Mouse (Mus musculus): ENCODE measurements around the gene Tmem136. TPM values are rescaled to one million over a fixed set of nuclear protein-coding genes. Genes with fewer than 3 reads are reported as not detected.
"Not testable (repeated sequence)": the region's sequence is repeated elsewhere in the genome, so short reads cannot be mapped to it uniquely, and the experiment has no call there.

The Tmem136 gene
- polyA plus RNA-seq, 1 experiment from 2014 or later: 13.6 TPM

GRCm38 (mm10) chr9:43141839-43142238 lies 25.5 kb upstream of the Tmem136 start:
- H3K4me1 ChIP-seq (ENCODE audit: control insufficient read depth, insufficient read depth, low read length): no peaks in the 10 kb centered on the region
- H3K36me3 ChIP-seq (replicated peaks; ENCODE audit: control insufficient read depth, insufficient read depth, low read depth, low read length): no peaks in the 10 kb centered on the region
- H3K9me3 ChIP-seq (replicated peaks; ENCODE audit: control insufficient read depth, low read length): no peaks in the 10 kb centered on the region
- no peak overlapping the region for H3K9ac ChIP-seq (replicated peaks; ENCODE audit: low read length)
- no peak overlapping the region for H3K4me3 ChIP-seq (ENCODE audit: low read depth, low read length)
- DNase-seq (ENCODE audit: low spot score): peak; percentile 82
- 12% methylated on average over 4 of the region's 4 CpGs for WGBS
- no peaks in the 10 kb centered on the region for H3K27me3 ChIP-seq (ENCODE audit: control insufficient read depth, insufficient read depth, low read length)
- no peak for ATAC-seq (replicated peaks; ENCODE audit: insufficient number of reproducible peaks, low FRiP score, low TSS enrichment, low read depth)
- no peak overlapping the region for H3K4me2 ChIP-seq (ENCODE audit: low read depth, low read length)
- no peak overlapping the region for H3K27ac ChIP-seq (replicated peaks; ENCODE audit: low read depth, low read length)

- Histone ChIP-seq H3K4me1 (ENCODE audit: control insufficient read depth, insufficient read depth, low read length) (no peaks in the 10 kb centered on the region), H3K4me2 (ENCODE audit: low read depth, low read length) (no peak overlapping the region), H3K27me3 (ENCODE audit: control insufficient read depth, insufficient read depth, low read length) (no peaks in the 10 kb centered on the region), H3K27ac (replicated peaks; ENCODE audit: low read depth, low read length) (no peak overlapping the region), H3K9me3 (replicated peaks; ENCODE audit: control insufficient read depth, low read length) (no peaks in the 10 kb centered on the region), H3K36me3 (replicated peaks; ENCODE audit: control insufficient read depth, insufficient read depth, low read depth, low read length) (no peaks in the 10 kb centered on the region), H3K4me3 (ENCODE audit: low read depth, low read length) (no peak overlapping the region), H3K9ac (replicated peaks; ENCODE audit: low read length) (no peak overlapping the region)
- WGBS: 81% methylated on average over 3 of the region's 3 CpGs
- DNase-seq (ENCODE audit: low spot score): no peak
- no peak for ATAC-seq (replicated peaks; ENCODE audit: insufficient number of reproducible peaks, low FRiP score, low TSS enrichment, low read depth)
These were observed 17.2 kb upstream of the Tmem136 start for GRCm38 (mm10) chr9:43133525-43133924.

GRCm38 (mm10) chr9:43132380-43132779 lies 16.0 kb upstream of the Tmem136 start:
- no peaks in the 10 kb centered on the region for H3K36me3 ChIP-seq (replicated peaks; ENCODE audit: control insufficient read depth, insufficient read depth, low read depth, low read length)
- no peaks in the 10 kb centered on the region for H3K9me3 ChIP-seq (replicated peaks; ENCODE audit: control insufficient read depth, low read length)
- no peak overlapping the region for H3K4me3 ChIP-seq (ENCODE audit: low read depth, low read length)
- no peak for ATAC-seq (replicated peaks; ENCODE audit: insufficient number of reproducible peaks, low FRiP score, low TSS enrichment, low read depth)
- no peak for DNase-seq (ENCODE audit: low spot score)
- no peak overlapping the region for H3K9ac ChIP-seq (replicated peaks; ENCODE audit: low read length)
- no peak overlapping the region for H3K4me2 ChIP-seq (ENCODE audit: low read depth, low read length)
- WGBS: 22% methylated on average over 4 of the region's 4 CpGs
- no peaks in the 10 kb centered on the region for H3K4me1 ChIP-seq (ENCODE audit: control insufficient read depth, insufficient read depth, low read length)
- H3K27ac ChIP-seq (replicated peaks; ENCODE audit: low read depth, low read length): no peak overlapping the region
- H3K27me3 ChIP-seq (ENCODE audit: control insufficient read depth, insufficient read depth, low read length): no peaks in the 10 kb centered on the region

GRCm38 (mm10) chr9:43131940-43132339 lies 15.6 kb upstream of the Tmem136 start:
- 73% methylated on average over 5 of the region's 5 CpGs for WGBS
- DNase-seq (ENCODE audit: low spot score): no peak

GRCm38 (mm10) chr9:43130684-43131083 lies 14.3 kb upstream of the Tmem136 start:
- Histone ChIP-seq H3K36me3 (replicated peaks; ENCODE audit: control insufficient read depth, insufficient read depth, low read depth, low read length) (no peaks in the 10 kb centered on the region), H3K27me3 (ENCODE audit: control insufficient read depth, insufficient read depth, low read length) (no peaks in the 10 kb centered on the region), H3K27ac (replicated peaks; ENCODE audit: low read depth, low read length) (no peak overlapping the region), H3K9ac (replicated peaks; ENCODE audit: low read length) (no peak overlapping the region), H3K9me3 (replicated peaks; ENCODE audit: control insufficient read depth, low read length) (no peaks in the 10 kb centered on the region), H3K4me1 (ENCODE audit: control insufficient read depth, insufficient read depth, low read length) (no peaks in the 10 kb centered on the region), H3K4me3 (ENCODE audit: low read depth, low read length) (no peak overlapping the region), H3K4me2 (ENCODE audit: low read depth, low read length) (no peak overlapping the region)
- ATAC-seq (replicated peaks; ENCODE audit: insufficient number of reproducible peaks, low FRiP score, low TSS enrichment, low read depth) (no peak), DNase-seq (ENCODE audit: low spot score) (no peak)
- 94% methylated on average over 2 of the region's 2 CpGs for WGBS

More at GRCm38 (mm10) chr9:43131940-43132339, 15.6 kb upstream of the Tmem136 start:
- H3K4me1 ChIP-seq (ENCODE audit: control insufficient read depth, insufficient read depth, low read length): no peaks in the 10 kb centered on the region
- H3K4me3 ChIP-seq (ENCODE audit: low read depth, low read length): no peak overlapping the region
- H3K9me3 ChIP-seq (replicated peaks; ENCODE audit: control insufficient read depth, low read length): no peaks in the 10 kb centered on the region
- H3K9ac ChIP-seq (replicated peaks; ENCODE audit: low read length): no peak overlapping the region
- no peak overlapping the region for H3K27ac ChIP-seq (replicated peaks; ENCODE audit: low read depth, low read length)
- no peaks in the 10 kb centered on the region for H3K27me3 ChIP-seq (ENCODE audit: control insufficient read depth, insufficient read depth, low read length)
- no peak for ATAC-seq (replicated peaks; ENCODE audit: insufficient number of reproducible peaks, low FRiP score, low TSS enrichment, low read depth)
- no peak overlapping the region for H3K4me2 ChIP-seq (ENCODE audit: low read depth, low read length)
- no peaks in the 10 kb centered on the region for H3K36me3 ChIP-seq (replicated peaks; ENCODE audit: control insufficient read depth, insufficient read depth, low read depth, low read length)

- 71% methylated on average over 10 of the region's 10 CpGs for WGBS
- no peak for ATAC-seq (replicated peaks; ENCODE audit: insufficient number of reproducible peaks, low FRiP score, low TSS enrichment, low read depth)
- no peak for DNase-seq (ENCODE audit: low spot score)
These were observed 10.9 kb upstream of the Tmem136 start for GRCm38 (mm10) chr9:43127101-43127787.

GRCm38 (mm10) chr9:43122379-43122778 lies 6.0 kb upstream of the Tmem136 start:
- no peaks in the 10 kb centered on the region for H3K9me3 ChIP-seq (replicated peaks; ENCODE audit: control insufficient read depth, low read length)
- no peak for DNase-seq (ENCODE audit: low spot score)
- 55% methylated on average over 1 of the region's 1 CpGs for WGBS
- no peak for ATAC-seq (replicated peaks; ENCODE audit: insufficient number of reproducible peaks, low FRiP score, low TSS enrichment, low read depth)
- H3K9ac ChIP-seq (replicated peaks; ENCODE audit: low read length): no peak overlapping the region
- H3K4me1 ChIP-seq (ENCODE audit: control insufficient read depth, insufficient read depth, low read length): no peaks in the 10 kb centered on the region
- H3K36me3 ChIP-seq (replicated peaks; ENCODE audit: control insufficient read depth, insufficient read depth, low read depth, low read length): no peaks in the 10 kb centered on the region
- no peak overlapping the region for H3K27ac ChIP-seq (replicated peaks; ENCODE audit: low read depth, low read length)
- no peaks in the 10 kb centered on the region for H3K27me3 ChIP-seq (ENCODE audit: control insufficient read depth, insufficient read depth, low read length)
- H3K4me2 ChIP-seq (ENCODE audit: low read depth, low read length): no peak overlapping the region
- H3K4me3 ChIP-seq (ENCODE audit: low read depth, low read length): no peak overlapping the region

More at GRCm38 (mm10) chr9:43127101-43127787, 10.9 kb upstream of the Tmem136 start:
- Histone ChIP-seq H3K27me3 (ENCODE audit: control insufficient read depth, insufficient read depth, low read length) (no peaks in the 10 kb centered on the region), H3K4me3 (ENCODE audit: low read depth, low read length) (no peak overlapping the region), H3K36me3 (replicated peaks; ENCODE audit: control insufficient read depth, insufficient read depth, low read depth, low read length) (no peaks in the 10 kb centered on the region), H3K9me3 (replicated peaks; ENCODE audit: control insufficient read depth, low read length) (no peaks in the 10 kb centered on the region), H3K4me1 (ENCODE audit: control insufficient read depth, insufficient read depth, low read length) (no peaks in the 10 kb centered on the region), H3K4me2 (ENCODE audit: low read depth, low read length) (no peak overlapping the region), H3K27ac (replicated peaks; ENCODE audit: low read depth, low read length) (no peak overlapping the region), H3K9ac (replicated peaks; ENCODE audit: low read length) (no peak overlapping the region)

GRCm38 (mm10) chr9:43121948-43122347 lies 5.6 kb upstream of the Tmem136 start:
- H3K27ac ChIP-seq (replicated peaks; ENCODE audit: low read depth, low read length); DNase-seq (ENCODE audit: low spot score); H3K9ac ChIP-seq (replicated peaks; ENCODE audit: low read length); H3K4me2 ChIP-seq (ENCODE audit: low read depth, low read length); H3K4me3 ChIP-seq (ENCODE audit: low read depth, low read length); H3K4me1 ChIP-seq (ENCODE audit: control insufficient read depth, insufficient read depth, low read length); H3K27me3 ChIP-seq (ENCODE audit: control insufficient read depth, insufficient read depth, low read length); H3K36me3 ChIP-seq (replicated peaks; ENCODE audit: control insufficient read depth, insufficient read depth, low read depth, low read length); ATAC-seq (replicated peaks; ENCODE audit: insufficient number of reproducible peaks, low FRiP score, low TSS enrichment, low read depth); H3K9me3 ChIP-seq (replicated peaks; ENCODE audit: control insufficient read depth, low read length): not testable (repeated sequence)
- 90% methylated on average over 2 of the region's 2 CpGs for WGBS

Measured in embryonic facial prominence, embryonic 11.5 days (tissue).